Mouse (Mus musculus): ENCODE measurements at regions not wholly inside any gene's neighbourhood (a gene's known extent, or its start where the extent isn't known, plus 50 kb on each side); places are given as distances from the start of the nearest gene placed in this dataset.

GRCm38 (mm10) chr13:54320212-54320611 lies 50.9 kb upstream of the Cplx2 start:
- ATAC-seq (replicated peaks; ENCODE audit: insufficient number of reproducible peaks, low FRiP score, low TSS enrichment, low read depth) (no peak), DNase-seq (ENCODE audit: low spot score) (no peak)
- no peaks in the 10 kb centered on the region for H3K4me1 ChIP-seq (ENCODE audit: control insufficient read depth, insufficient read depth, low read length)
- H3K9ac ChIP-seq (replicated peaks; ENCODE audit: low read length) = no peak overlapping the region
- WGBS = 56% methylated on average over 9 of the region's 9 CpGs
- no peak overlapping the region for H3K4me2 ChIP-seq (ENCODE audit: low read depth, low read length)
- no peak overlapping the region for H3K4me3 ChIP-seq (ENCODE audit: low read depth, low read length)
- H3K27me3 ChIP-seq (ENCODE audit: control insufficient read depth, insufficient read depth, low read length) = no peaks in the 10 kb centered on the region
- H3K36me3 ChIP-seq (replicated peaks; ENCODE audit: control insufficient read depth, insufficient read depth, low read depth, low read length) = no peaks in the 10 kb centered on the region
- no peak overlapping the region for H3K27ac ChIP-seq (replicated peaks; ENCODE audit: low read depth, low read length)
- no peaks in the 10 kb centered on the region for H3K9me3 ChIP-seq (replicated peaks; ENCODE audit: control insufficient read depth, low read length)

- Histone ChIP-seq H3K4me1 (ENCODE audit: control insufficient read depth, insufficient read depth, low read length) (no peaks in the 10 kb centered on the region), H3K36me3 (replicated peaks; ENCODE audit: control insufficient read depth, insufficient read depth, low read depth, low read length) (no peaks in the 10 kb centered on the region), H3K27me3 (ENCODE audit: control insufficient read depth, insufficient read depth, low read length) (no peaks in the 10 kb centered on the region), H3K4me3 (ENCODE audit: low read depth, low read length) (no peak overlapping the region), H3K9me3 (replicated peaks; ENCODE audit: control insufficient read depth, low read length) (no peaks in the 10 kb centered on the region), H3K4me2 (ENCODE audit: low read depth, low read length) (no peak overlapping the region), H3K27ac (replicated peaks; ENCODE audit: low read depth, low read length) (no peak overlapping the region), H3K9ac (replicated peaks; ENCODE audit: low read length) (no peak overlapping the region)
- ATAC-seq (replicated peaks; ENCODE audit: insufficient number of reproducible peaks, low FRiP score, low TSS enrichment, low read depth) (no peak), DNase-seq (ENCODE audit: low spot score) (no peak)
- 76% methylated on average over 14 of the region's 14 CpGs for WGBS
Observed at GRCm38 (mm10) chr13:54321011-54321410, 50.1 kb upstream of the Cplx2 start.

All from embryonic facial prominence, embryonic 11.5 days (tissue).